Mouse (Mus musculus) ES-E14 (cell line): ENCODE data around the gene Wasf2. TPM values are rescaled to one million over a fixed set of nuclear protein-coding genes. Genes with fewer than 3 reads are reported as not detected.
A peak's percentile ranks its signal among the peaks of the same experiment; 100 is the strongest.

Source experiments
- DNase-seq: peaks from one replicate; pipeline ENCODE4 v3.0.0-alpha.2; 2013; ENCODE audit warnings: low read depth, low spot score
- H3K27ac ChIP-seq: 2 replicates; pipeline ENCODE4 v1.5.1; 2012; ENCODE audit warnings: low read depth, mild to moderate bottlenecking, low read length, moderate library complexity, mixed read lengths; ENCODE audit not compliant: poor library complexity, insufficient read depth, severe bottlenecking
- H3K36me3 ChIP-seq: 2 replicates; pipeline ENCODE4 v1.6.1; 2012; ENCODE audit warnings: mild to moderate bottlenecking, low read length, moderate library complexity, mixed read lengths; ENCODE audit not compliant: control insufficient read depth, poor library complexity, insufficient read depth, severe bottlenecking
- H3K4me1 ChIP-seq, 2 experiments: fragments of 150-350 bp in 1 of 2; sonication (generic) in 1 of 2; 2 replicates each; pipeline ENCODE4 v1.6.1; 2012; ENCODE audit warnings: low read length in 2 of 2, mild to moderate bottlenecking in 1 of 2, mixed read lengths in 1 of 2; ENCODE audit not compliant: control insufficient read depth in 2 of 2, insufficient read depth in 2 of 2, poor library complexity in 1 of 2
- H3K4me3 ChIP-seq, 2 experiments: fragments of 150-350 bp in 1 of 2; sonication (generic) in 1 of 2; 2 replicates each; pipeline ENCODE4 v1.5.1; 2012; ENCODE audit warnings: low read length in 2 of 2, low read depth in 1 of 2, mild to moderate bottlenecking in 1 of 2, mixed read lengths in 1 of 2; ENCODE audit not compliant: insufficient read depth in 1 of 2, poor library complexity in 1 of 2, severe bottlenecking in 1 of 2
- H3K9ac ChIP-seq: 2 replicates; pipeline ENCODE4 v1.6.1; 2012; ENCODE audit warnings: low read depth, mild to moderate bottlenecking, low read length, mixed read lengths; ENCODE audit not compliant: poor library complexity, insufficient read depth, severe bottlenecking
- H3K9me3 ChIP-seq: fragments of 150-350 bp; sonication (generic); 2 replicates; pipeline ENCODE4 v1.6.1; 2012; ENCODE audit warnings: low read depth, mild to moderate bottlenecking, low read length; ENCODE audit not compliant: control insufficient read depth, insufficient read depth
- CHD2 ChIP-seq: IDR thresholded peaks from 2 replicates; pipeline ENCODE4 v1.6.1; 2014; ENCODE audit warnings: mild to moderate bottlenecking, low read depth, low read length, inconsistent platforms
- HCFC1 ChIP-seq: IDR thresholded peaks from 2 replicates; pipeline ENCODE4 v1.6.1; 2012; ENCODE audit warnings: low read length, inconsistent platforms, borderline replicate concordance; ENCODE audit not compliant: insufficient read depth
- MAFK ChIP-seq: IDR thresholded peaks from 2 replicates; pipeline ENCODE4 v1.6.1; 2014; ENCODE audit warnings: mild to moderate bottlenecking, low read depth, low read length, inconsistent platforms; ENCODE audit not compliant: insufficient read depth
- ZC3H11A ChIP-seq: IDR thresholded peaks from 2 replicates; pipeline ENCODE4 v1.6.1; 2012; ENCODE audit warnings: low read depth, mild to moderate bottlenecking, inconsistent platforms, low read length, borderline replicate concordance
- ZNF384 ChIP-seq: IDR thresholded peaks from 2 replicates; pipeline ENCODE4 v1.6.1; 2012; ENCODE audit warnings: low read depth, low read length, inconsistent platforms
- in situ Hi-C, 2 experiments: fragments of 600-800 bp; cut with MboI; formaldehyde crosslinking; loops; one replicate each; pipeline ENCODE4 v1.15.1; 2025; ENCODE audit warnings: low sequenced_read_pairs in 2 of 2, inconsistent platforms in 1 of 2; ENCODE audit not compliant: unreplicated experiment in 2 of 2
- total RNA-seq: library from RNA; depleted of rRNA; stranded (reverse); fragments of 300-350 nt; gene quantifications from 2 replicates; pipeline ENCODE4 v1.2.3, GENCODE M21; 2012

Wasf2 gene
- total RNA-seq, 1 experiment, result 32.3 TPM

- TF ChIP-seq ZC3H11A (no peak), HCFC1 (no peak), MAFK (no peak), CHD2 (no peak), ZNF384 (no peak)
- peaks cover 0 to 2% of the 10 kb centered on the region in 2 experiments; a peak in 1 of 4 replicates for H3K4me1 ChIP-seq
- H3K4me3 ChIP-seq, result no peak overlapping the region
- in situ Hi-C loops, result no loop called here
- DNase-seq, result no peak
- no peaks in the 10 kb centered on the region for H3K36me3 ChIP-seq
- no peak overlapping the region for H3K9ac ChIP-seq
- H3K27ac ChIP-seq, result no peak overlapping the region
- no peaks in the 10 kb centered on the region for H3K9me3 ChIP-seq
Measured at GRCm38 (mm10) chr4:133234771-133235170, 104.5 kb downstream of the Wasf2 start.

DNA sequence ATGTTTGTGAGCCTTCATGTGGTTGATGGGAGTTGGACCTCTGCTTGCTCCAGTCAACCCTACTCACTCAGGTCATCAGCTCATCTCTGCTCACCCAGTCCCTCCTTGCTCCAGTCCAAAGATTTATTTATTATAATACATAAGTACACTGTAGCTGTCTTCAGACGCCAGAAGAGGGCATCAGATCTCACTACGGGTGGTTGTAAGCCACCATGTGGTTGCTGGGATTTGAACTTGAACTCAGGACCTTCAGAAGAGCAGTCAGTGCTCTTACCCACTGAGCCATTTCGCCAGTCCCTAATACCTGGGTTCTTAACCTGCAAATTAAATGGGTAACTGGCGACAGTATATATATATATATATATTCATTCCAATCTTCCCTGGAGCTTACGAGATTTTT lies 105.1 kb downstream of the Wasf2 start:
- Histone ChIP-seq H3K27ac (no peak overlapping the region), H3K36me3 (no peaks in the 10 kb centered on the region), H3K9ac (no peak overlapping the region), H3K4me3 (no peak overlapping the region), H3K9me3 (no peaks in the 10 kb centered on the region), H3K4me1 (no peaks in the 10 kb centered on the region)
- TF ChIP-seq MAFK (no peak), ZNF384 (no peak), HCFC1 (no peak), ZC3H11A (no peak), CHD2 (no peak)
- in situ Hi-C loops, result no loop called here
- DNase-seq, result no peak

DNA sequence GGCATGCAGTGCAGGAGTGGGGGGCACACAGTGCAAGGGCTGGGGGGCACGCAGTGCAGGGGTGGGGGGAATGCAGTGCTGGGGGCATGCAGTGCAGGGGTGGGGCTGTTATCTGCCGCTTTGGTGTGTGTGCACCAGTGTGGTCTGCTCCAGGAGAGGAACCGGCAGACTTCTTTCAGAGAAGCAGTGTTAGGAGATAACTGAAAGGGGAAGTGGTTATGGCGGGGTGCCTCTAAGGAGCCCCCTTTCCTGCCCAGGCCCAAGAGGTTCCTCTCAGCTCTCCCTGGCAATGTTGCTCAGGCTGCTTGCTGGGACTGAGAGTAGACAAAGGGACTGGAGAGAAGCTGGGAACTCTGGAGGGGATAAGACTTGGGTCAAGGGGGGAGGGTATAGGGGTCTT lies 107.6 kb downstream of the Wasf2 start:
- no peaks in the 10 kb centered on the region for H3K36me3 ChIP-seq
- no peak overlapping the region for H3K9ac ChIP-seq
- in situ Hi-C loops, result no loop called here
- 0 out of 4 replicates have a peak, but pooled peaks cover 0 to 3% of the 10 kb centered on the region in 2 experiments for H3K4me1 ChIP-seq
- H3K27ac ChIP-seq, result no peak overlapping the region
- no peak for DNase-seq
- no peak for TF ChIP-seq HCFC1
- no peak for TF ChIP-seq CHD2
- H3K4me3 ChIP-seq, result no peak overlapping the region
- H3K9me3 ChIP-seq, result no peaks in the 10 kb centered on the region

DNA sequence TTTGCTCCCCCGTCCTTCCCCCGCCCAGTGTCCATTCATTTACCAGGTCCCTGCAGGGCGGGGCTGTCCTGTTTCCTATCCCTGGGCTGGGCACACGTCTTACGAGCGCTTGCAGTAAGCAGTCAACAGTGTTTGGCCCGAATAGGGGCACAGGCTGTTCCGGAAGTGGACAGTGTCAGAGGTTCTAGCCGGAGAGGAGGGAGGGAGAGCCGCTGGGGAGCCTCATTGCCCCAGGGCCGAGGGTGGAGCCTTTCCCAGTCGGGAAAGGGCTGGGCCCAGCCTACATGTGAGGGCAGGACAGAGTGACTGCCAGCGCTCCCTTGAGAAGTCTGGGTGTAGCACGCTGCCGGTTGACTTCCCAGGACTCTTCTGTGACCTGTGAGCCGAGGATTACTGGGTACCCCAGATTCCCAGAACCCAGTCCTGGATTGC lies 110.2 kb downstream of the Wasf2 start, which contains the start of gene Map3k6:
Gene Map3k6, plus strand, starts transcription at position 329 of the 432 bp plus-strand sequence.
- TF ChIP-seq MAFK (no peak), HCFC1 (no peak), ZNF384 (no peak), ZC3H11A (no peak), CHD2 (no peak)
- Histone ChIP-seq H3K9ac (peak within 1 kb of the TSS; percentile 83), H3K27ac (no peak within 1 kb of the TSS), H3K4me1 (peaks cover 0 to 6% of the 10 kb centered on the region in 2 experiments; a peak in 1 of 4 replicates), H3K9me3 (no peaks in the 10 kb centered on the region), H3K36me3 (no peaks in the 10 kb centered on the region), H3K4me3 (peak within 1 kb of the TSS; percentile 79 to 85)
- in situ Hi-C loops, result no loop called here
- DNase-seq, result peak; percentile 43
